Mouse (Mus musculus) CH12.LX (cell line): ENCODE data around the gene Klk14. TPM values are rescaled to one million over a fixed set of nuclear protein-coding genes. Genes with fewer than 3 reads are reported as not detected.

Source experiments
- DNase-seq: peaks from one replicate; pipeline ENCODE4 v3.0.0-alpha.2; 2013; ENCODE audit errors: extremely low read depth
- H3K27ac ChIP-seq: 2 replicates; pipeline ENCODE4 v1.5.1; 2012; ENCODE audit warnings: low read depth, mild to moderate bottlenecking, control low read depth, moderate library complexity; ENCODE audit not compliant: insufficient read depth
- H3K27me3 ChIP-seq: replicated peaks from 2 replicates; pipeline ENCODE3; 2012; ENCODE audit warnings: inconsistent platforms
- H3K36me3 ChIP-seq, 2 experiments: replicated peaks in 1 of 2; 2 replicates each; pipeline versions ENCODE3 to v1.6.1; 2012; ENCODE audit warnings: inconsistent platforms in 1 of 2, low read length in 1 of 2, mild to moderate bottlenecking in 1 of 2, mixed read lengths in 1 of 2, moderate library complexity in 1 of 2; ENCODE audit not compliant: control insufficient read depth in 1 of 2, insufficient read depth in 1 of 2
- H3K4me1 ChIP-seq, 2 experiments: 2 replicates each; pipeline ENCODE4 v1.6.1; 2012; ENCODE audit warnings: inconsistent platforms in 1 of 2, moderate library complexity in 1 of 2; ENCODE audit not compliant: insufficient read depth in 2 of 2, control insufficient read depth in 1 of 2
- H3K4me2 ChIP-seq: 2 replicates; pipeline ENCODE4 v1.6.1; 2012; ENCODE audit warnings: low read depth, mild to moderate bottlenecking, control low read depth; ENCODE audit not compliant: poor library complexity, insufficient read depth, severe bottlenecking
- H3K4me3 ChIP-seq, 3 experiments: fragments of 150-350 bp in 1 of 3; sonication (generic) in 1 of 3; replicated peaks in 1 of 3; 2 replicates each; pipeline versions ENCODE3 to v1.5.1; 2011 to 2012; ENCODE audit warnings: low read depth in 2 of 3, low read length in 2 of 3, mild to moderate bottlenecking in 2 of 3, moderate library complexity in 2 of 3, control low read depth in 1 of 3, improper control_type of control experiment in 1 of 3, inconsistent platforms in 1 of 3, mixed read lengths in 1 of 3; ENCODE audit not compliant: poor library complexity in 1 of 3
- H3K79me2 ChIP-seq: replicated peaks from 2 replicates; pipeline ENCODE4 v1.6.1; 2012; ENCODE audit warnings: mild to moderate bottlenecking, moderate library complexity; ENCODE audit not compliant: control insufficient read depth, poor library complexity, insufficient read depth, severe bottlenecking; ENCODE audit errors: extremely low read depth
- H3K9ac ChIP-seq: 2 replicates; pipeline ENCODE4 v1.6.1; 2012; ENCODE audit warnings: low read depth, mild to moderate bottlenecking, control low read depth, moderate library complexity; ENCODE audit not compliant: insufficient read depth
- H3K9me3 ChIP-seq: replicated peaks from 2 replicates; pipeline ENCODE3; 2012; ENCODE audit warnings: low read length, inconsistent platforms, mixed read lengths
- BHLHE40 ChIP-seq: IDR thresholded peaks from 2 replicates; pipeline ENCODE4 v1.6.1; 2011; ENCODE audit warnings: mild to moderate bottlenecking, low read depth, low read length, improper control_type of control experiment
- CHD2 ChIP-seq: IDR thresholded peaks from 2 replicates; pipeline ENCODE4 v1.6.1; 2011; ENCODE audit warnings: low read length, improper control_type of control experiment
- CTCF ChIP-seq, 2 experiments: IDR thresholded peaks in 1 of 2; conservative IDR thresholded peaks in 1 of 2; 2 replicates each; pipeline ENCODE4 v1.5.1; 2011 to 2012; ENCODE audit warnings: low read depth in 2 of 2, low read length in 2 of 2, improper control_type of control experiment in 1 of 2, inconsistent platforms in 1 of 2, mild to moderate bottlenecking in 1 of 2, moderate library complexity in 1 of 2
- E2F4 ChIP-seq: IDR thresholded peaks from 2 replicates; pipeline ENCODE4 v1.6.1; 2011; ENCODE audit warnings: low read depth, low read length, improper control_type of control experiment; ENCODE audit not compliant: insufficient replicate concordance
- EP300 ChIP-seq: IDR thresholded peaks from 2 replicates; pipeline ENCODE4 v1.6.1; 2011; ENCODE audit warnings: low read length, improper control_type of control experiment
- GABPA ChIP-seq: IDR thresholded peaks from 2 replicates; pipeline ENCODE4 v1.6.1; 2012; ENCODE audit warnings: low read depth, low read length, improper control_type of control experiment, inconsistent platforms; ENCODE audit not compliant: insufficient replicate concordance
- HCFC1 ChIP-seq: IDR thresholded peaks from 2 replicates; pipeline ENCODE4 v1.6.1; 2012; ENCODE audit warnings: low read depth, mild to moderate bottlenecking, inconsistent platforms, low read length, improper control_type of control experiment
- IRF4 ChIP-seq: IDR thresholded peaks from 2 replicates; pipeline ENCODE4 v1.6.1; 2014; ENCODE audit warnings: low read depth, mild to moderate bottlenecking, inconsistent platforms, low read length, improper control_type of control experiment
- JUN ChIP-seq: IDR thresholded peaks from 2 replicates; pipeline ENCODE4 v1.6.1; 2011; ENCODE audit warnings: low read depth, mild to moderate bottlenecking, low read length, improper control_type of control experiment, moderate library complexity; ENCODE audit not compliant: insufficient read depth
- JUND ChIP-seq: conservative IDR thresholded peaks from 2 replicates; pipeline ENCODE4 v1.6.1; 2011; ENCODE audit warnings: low read depth, low read length, improper control_type of control experiment
- KAT2A ChIP-seq: IDR thresholded peaks from 2 replicates; pipeline ENCODE4 v1.6.1; 2012; ENCODE audit warnings: low read length, improper control_type of control experiment, inconsistent platforms; ENCODE audit not compliant: insufficient replicate concordance
- MAFK ChIP-seq: IDR thresholded peaks from 2 replicates; pipeline ENCODE4 v1.6.1; 2011; ENCODE audit warnings: low read length, improper control_type of control experiment; ENCODE audit not compliant: insufficient replicate concordance
- MAZ ChIP-seq: IDR thresholded peaks from 2 replicates; pipeline ENCODE4 v1.6.1; 2012; ENCODE audit warnings: low read depth, mild to moderate bottlenecking, inconsistent platforms, low read length, improper control_type of control experiment, moderate library complexity
- MEF2A ChIP-seq: IDR thresholded peaks from 2 replicates; pipeline ENCODE4 v1.6.1; 2014; ENCODE audit warnings: low read depth, mild to moderate bottlenecking, inconsistent platforms, low read length, improper control_type of control experiment, borderline replicate concordance
- MXI1 ChIP-seq: IDR thresholded peaks from 2 replicates; pipeline ENCODE4 v1.6.1; 2011; ENCODE audit warnings: mild to moderate bottlenecking, low read depth, low read length, improper control_type of control experiment
- NELFE ChIP-seq: IDR thresholded peaks from 2 replicates; pipeline ENCODE4 v1.6.1; 2011; ENCODE audit warnings: low read depth, low read length, improper control_type of control experiment
- PAX5 ChIP-seq: IDR thresholded peaks from 2 replicates; pipeline ENCODE4 v1.6.1; 2012; ENCODE audit warnings: low read length, inconsistent platforms, mixed read lengths
- POLR2A ChIP-seq: IDR thresholded peaks from 2 replicates; pipeline ENCODE4 v1.6.1; 2011; ENCODE audit warnings: low read depth, mild to moderate bottlenecking, improper control_type of control experiment, low read length
- POLR2AphosphoS2 ChIP-seq: IDR thresholded peaks from 2 replicates; pipeline ENCODE4 v1.6.1; 2011; ENCODE audit warnings: low read depth, low read length, improper control_type of control experiment
- RAD21 ChIP-seq: IDR thresholded peaks from 2 replicates; pipeline ENCODE4 v1.6.1; 2011; ENCODE audit warnings: low read depth, mild to moderate bottlenecking, low read length, improper control_type of control experiment, moderate library complexity
- RCOR1 ChIP-seq: conservative IDR thresholded peaks from 2 replicates; pipeline ENCODE4 v1.6.1; 2012; ENCODE audit warnings: low read depth, mild to moderate bottlenecking, inconsistent platforms, low read length, improper control_type of control experiment
- SIN3A ChIP-seq: IDR thresholded peaks from 2 replicates; pipeline ENCODE4 v1.6.1; 2012; ENCODE audit warnings: low read length, improper control_type of control experiment, inconsistent platforms
- SMC3 ChIP-seq: IDR thresholded peaks from 2 replicates; pipeline ENCODE4 v1.6.1; 2011; ENCODE audit warnings: low read depth, low read length, improper control_type of control experiment
- TBP ChIP-seq: conservative IDR thresholded peaks from 2 replicates; pipeline ENCODE4 v1.6.1; 2011; ENCODE audit warnings: low read depth, low read length, improper control_type of control experiment
- TCF12 ChIP-seq: IDR thresholded peaks from 2 replicates; pipeline ENCODE4 v1.6.1; 2014; ENCODE audit warnings: low read depth, mild to moderate bottlenecking, inconsistent platforms, low read length, improper control_type of control experiment
- UBTF ChIP-seq: IDR thresholded peaks from 2 replicates; pipeline ENCODE4 v1.6.1; 2012; ENCODE audit warnings: low read depth, mild to moderate bottlenecking, inconsistent platforms, low read length, improper control_type of control experiment, moderate library complexity
- USF1 ChIP-seq: IDR thresholded peaks from 2 replicates; pipeline ENCODE4 v1.6.1; 2014; ENCODE audit warnings: low read depth, mild to moderate bottlenecking, inconsistent platforms, low read length, improper control_type of control experiment
- USF2 ChIP-seq: conservative IDR thresholded peaks from 2 replicates; pipeline ENCODE4 v1.6.1; 2011; ENCODE audit warnings: low read depth, low read length, improper control_type of control experiment
- ZC3H11A ChIP-seq: IDR thresholded peaks from 2 replicates; pipeline ENCODE4 v1.6.1; 2012; ENCODE audit warnings: low read depth, mild to moderate bottlenecking, inconsistent platforms, low read length, improper control_type of control experiment
- ZNF384 ChIP-seq: IDR thresholded peaks from 2 replicates; pipeline ENCODE4 v1.6.1; 2012; ENCODE audit warnings: low read depth, low read length, improper control_type of control experiment, inconsistent platforms
- dilution Hi-C: fragments of 300-500 bp; cut with MboI; formaldehyde crosslinking; loops from 2 replicates; pipeline ENCODE4 v1.14.3; 2020; ENCODE audit warnings: low sequenced_read_pairs; ENCODE audit not compliant: extremely low pct_unique_long_range_greater_than_20kb, extremely low pct_ligation_motif_present
- in situ Hi-C: fragments of 300-500 bp; cut with MboI; formaldehyde crosslinking; loops from 3 replicates; pipeline ENCODE4 v1.14.3; 2019; ENCODE audit warnings: low sequenced_read_pairs, low pct_ligation_motif_present, low pct_unique_long_range_greater_than_20kb, mixed read lengths
- polyA plus RNA-seq: library from polyadenylated mRNA; unstranded; fragments of >175 nt; gene quantifications from 2 replicates; pipeline ENCODE4 v1.2.1, GENCODE M21; 2012; ENCODE audit warnings: low read depth; ENCODE audit not compliant: insufficient read length
- total RNA-seq, 2 experiments: library from RNA; depleted of rRNA; stranded (reverse); fragments of 300-350 nt in 1 of 2; fragments of >200 nt in 1 of 2; gene quantifications; 2 replicates each; pipeline ENCODE4 v1.2.3; 2012 to 2014

The Klk14 gene
- total and polyA plus RNA-seq, 3 experiments, result not detected

DNA sequence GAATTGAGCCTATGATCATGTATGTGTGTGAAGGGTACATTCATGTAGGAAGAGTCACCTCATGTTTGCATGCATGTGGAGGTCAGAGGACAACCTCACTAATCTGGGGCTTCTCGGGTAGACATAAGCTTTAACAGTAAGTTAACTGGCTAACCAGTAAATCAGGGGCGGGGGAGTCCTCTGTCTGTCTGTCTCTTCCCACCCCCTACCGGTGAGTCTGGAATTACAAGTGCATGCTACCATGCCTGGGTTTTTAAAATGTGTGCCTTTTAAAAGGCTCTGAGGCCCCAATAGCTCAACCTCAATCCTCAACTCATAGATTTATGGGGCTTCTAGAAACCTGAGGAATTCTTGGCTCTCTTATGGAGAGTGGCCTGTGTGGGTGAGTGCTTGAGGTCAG, 21.6 kb upstream of the Klk14 start:
- dilution Hi-C loops (no loop called here), in situ Hi-C loops (no loop called here)
- Histone ChIP-seq H3K4me1 (peaks cover 21 to 41% of the 10 kb centered on the region in 2 experiments; a peak in 3 of 4 replicates), H3K27me3 (no peaks in the 10 kb centered on the region), H3K79me2 (no peaks in the 10 kb centered on the region), H3K9ac (no peak overlapping the region), H3K27ac (no peak overlapping the region), H3K4me2 (no peak overlapping the region), H3K36me3 (no peaks in the 10 kb centered on the region), H3K4me3 (no peak overlapping the region), H3K9me3 (no peaks in the 10 kb centered on the region)
- TF ChIP-seq UBTF (no peak), GABPA (no peak), JUND (no peak), MAZ (peak; percentile 52; the same call in 1 of the 2 replicates), JUN (no peak), RCOR1 (no peak), SIN3A (no peak), USF1 (no peak), EP300 (no peak), CTCF (conservative IDR thresholded peaks at IDR 0.05 in 1 of 2, IDR thresholded peaks at IDR 0.05 in 1 of 2; ENCODE audit: low read depth in 2 of 2, low read length in 2 of 2) (peak; percentile 20 to 58), RAD21 (peak; percentile 30), MAFK (no peak), POLR2AphosphoS2 (no peak), MEF2A (no peak), CHD2 (no peak), KAT2A (no peak), POLR2A (no peak), SMC3 (peak; percentile 30; the same call in 1 of the 2 replicates), ZC3H11A (no peak), USF2 (no peak), TCF12 (no peak), E2F4 (no peak), MXI1 (no peak), HCFC1 (no peak), PAX5 (no peak), BHLHE40 (no peak), NELFE (no peak), TBP (no peak), ZNF384 (no peak), IRF4 (no peak)
- DNase-seq, result peak; percentile 55
